Mouse (Mus musculus): ENCODE measurements around the gene Atad5. TPM values are rescaled to one million over a fixed set of nuclear protein-coding genes. Genes with fewer than 3 reads are reported as not detected.
A peak's percentile ranks its signal among the peaks of the same experiment; 100 is the strongest.
"Not testable (repeated sequence)": the region's sequence is repeated elsewhere in the genome, so short reads cannot be mapped to it uniquely, and the experiment has no call there.

The Atad5 gene
- 1 to 10 TPM; 3.1 to 3.2 TPM for total RNA-seq (2021)

GRCm38 (mm10) chr11:80088917-80089816, at the start of gene Atad5:
Atad5 (plus strand) TSS chr11:80089400.
- peak; percentile 81 to 87 for DNase-seq

DNA sequence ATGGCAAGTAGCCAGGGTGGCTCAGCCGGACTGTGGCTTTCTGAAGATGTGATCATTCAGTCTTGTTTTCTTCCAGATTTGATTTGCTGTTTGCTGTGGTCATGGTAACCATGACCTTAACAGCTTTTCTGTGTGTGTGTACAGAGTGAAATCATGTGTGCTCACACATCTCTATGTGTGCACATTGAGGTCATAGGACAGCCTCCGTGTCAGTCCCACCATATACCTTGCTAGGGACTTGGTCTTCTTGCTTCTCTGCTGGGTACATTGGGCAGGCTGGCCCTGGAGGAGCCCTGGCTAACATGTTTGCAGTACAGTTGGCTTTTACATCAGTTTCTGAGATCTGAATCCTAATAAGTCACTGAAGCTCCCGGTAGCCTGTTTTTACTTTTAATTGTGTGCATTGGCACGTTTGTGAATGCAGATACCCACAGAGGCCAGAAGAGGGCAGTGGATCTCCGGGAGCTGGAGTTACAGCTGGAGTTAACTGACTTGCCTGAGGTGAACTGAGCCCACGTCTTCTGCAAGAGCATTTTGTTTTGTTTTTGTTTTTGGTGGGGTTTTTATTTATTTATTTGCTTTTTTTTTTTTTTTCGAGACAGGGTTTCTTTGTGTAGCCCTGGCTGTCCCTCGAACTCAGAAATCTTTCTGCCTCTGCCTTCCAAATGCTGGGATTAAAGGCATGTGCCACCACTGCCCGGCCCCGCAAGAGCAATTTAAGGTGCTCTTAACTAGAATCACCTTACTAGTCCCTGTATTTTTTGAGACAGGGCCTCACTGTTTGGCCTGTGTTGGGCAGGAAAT, 46.4 kb upstream of the Atad5 start:
- peak in 1 of 2 experiments; percentile 29 for DNase-seq

DNA sequence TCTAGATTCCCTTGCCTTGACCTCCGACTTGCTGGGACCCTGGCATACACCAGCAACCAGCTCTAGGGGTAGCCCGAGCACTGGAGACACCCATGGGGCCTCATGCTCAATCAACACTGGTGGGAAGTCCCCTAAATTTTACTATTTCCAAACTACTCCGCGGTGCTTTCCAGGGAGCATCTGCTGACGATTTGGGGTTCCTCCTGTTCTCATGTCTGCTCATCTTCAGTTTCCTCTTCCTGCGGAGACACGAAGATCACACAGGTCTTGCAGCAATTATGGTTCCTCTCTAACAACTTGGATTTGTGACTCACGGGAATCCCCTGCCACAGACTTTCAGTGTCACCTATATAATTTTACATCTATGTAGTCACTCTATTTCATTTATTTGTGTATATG, 45.8 kb upstream of the Atad5 start:
- no peak for DNase-seq

GRCm38 (mm10) chr11:80046856-80047255, 42.3 kb upstream of the Atad5 start:
- DNase-seq: no peak

DNA sequence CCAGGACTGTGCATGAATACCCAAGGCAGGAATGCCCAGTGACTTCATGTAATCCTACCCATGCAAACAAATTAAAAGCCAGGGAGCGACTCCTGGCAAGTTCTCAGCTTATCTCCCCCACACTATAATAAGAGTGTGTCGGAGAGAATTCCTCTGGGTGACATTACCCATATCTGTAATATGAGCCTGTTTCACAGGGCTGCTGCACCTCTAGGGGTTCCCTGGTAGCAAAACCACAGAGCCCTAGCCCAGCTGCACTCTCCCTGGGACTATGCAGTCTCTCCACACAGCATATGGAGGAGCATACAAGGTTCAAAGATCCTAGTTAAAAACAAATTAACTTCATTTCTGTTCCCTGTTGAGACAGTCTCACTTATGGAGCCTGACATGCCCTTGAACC, 39.1 kb upstream of the Atad5 start:
- DNase-seq: no peak

DNA sequence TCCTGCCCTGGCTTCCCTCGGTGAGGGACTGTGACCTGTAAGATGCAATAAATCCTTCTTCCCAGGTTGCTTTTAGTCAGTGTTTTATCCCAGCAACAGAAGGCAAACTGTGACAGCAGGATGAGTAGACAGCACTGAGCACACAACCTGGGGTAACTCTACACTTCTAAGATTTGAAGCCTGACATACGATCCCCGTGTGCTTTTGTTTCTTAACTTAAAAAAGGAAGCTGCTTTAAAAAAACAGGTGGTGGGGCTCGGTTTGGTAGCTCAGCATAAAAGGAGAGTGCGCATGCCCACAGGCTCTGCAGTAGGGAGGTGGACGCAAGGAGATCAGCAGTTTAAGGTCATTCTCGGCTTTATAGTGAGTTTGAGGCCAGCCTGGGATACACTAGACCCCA, 36.7 kb upstream of the Atad5 start:
- DNase-seq: no peak

DNA sequence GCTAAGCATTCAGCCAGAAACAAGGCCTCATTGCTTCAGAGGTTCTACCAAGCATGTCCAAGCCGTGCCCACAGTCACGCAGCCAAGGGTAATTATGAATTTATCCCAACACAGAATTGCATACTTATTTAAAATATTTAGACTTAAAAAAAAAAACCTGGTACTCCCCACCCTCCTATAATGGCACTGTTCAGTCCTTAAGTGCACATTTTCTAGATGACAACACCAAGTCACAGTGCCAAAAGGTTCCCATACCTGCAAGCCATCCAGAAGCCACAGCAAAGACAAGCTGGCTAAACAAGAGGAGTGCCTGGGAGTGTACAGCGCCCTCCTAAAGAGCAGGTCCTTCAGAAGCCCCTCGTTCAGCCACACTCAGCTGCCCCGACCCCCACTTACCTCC, 36.0 kb upstream of the Atad5 start:
- DNase-seq: no peak

- DNase-seq: no peak
These were observed 34.5 kb upstream of the Atad5 start for GRCm38 (mm10) chr11:80054659-80055058.

DNA sequence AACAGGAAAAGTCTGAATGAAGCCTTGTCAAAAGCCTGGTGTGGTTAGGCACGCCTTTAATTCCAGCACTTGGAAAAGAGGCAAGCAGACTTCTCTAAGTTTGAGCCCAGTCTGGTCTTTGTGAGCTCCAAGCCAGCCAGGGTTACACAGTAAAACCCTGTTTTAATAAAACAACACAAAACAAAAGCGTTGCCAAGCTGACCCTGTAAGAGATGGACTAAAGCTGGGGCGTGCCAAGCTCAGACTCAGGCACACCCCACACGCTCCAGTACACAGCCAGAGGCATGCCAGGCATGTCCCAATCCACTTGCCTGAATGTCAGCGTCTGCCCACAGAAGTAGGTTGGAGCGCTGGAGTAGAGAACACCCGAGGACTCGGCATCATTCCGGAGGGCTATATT, 33.1 kb upstream of the Atad5 start:
- no peak for DNase-seq

- peak; percentile 40 to 41 for DNase-seq
These were observed 27.0 kb upstream of the Atad5 start for GRCm38 (mm10) chr11:80062159-80062558.

GRCm38 (mm10) chr11:80066373-80066772, 22.8 kb upstream of the Atad5 start:
- not testable (repeated sequence) for DNase-seq

GRCm38 (mm10) chr11:80067558-80067957, 21.6 kb upstream of the Atad5 start:
- DNase-seq: no peak

- no peak for DNase-seq
These were observed 19.4 kb upstream of the Atad5 start for GRCm38 (mm10) chr11:80069815-80070214.

GRCm38 (mm10) chr11:80071039-80071438, 18.2 kb upstream of the Atad5 start:
- DNase-seq: no peak

GRCm38 (mm10) chr11:80072365-80072764, 16.8 kb upstream of the Atad5 start:
- DNase-seq: no peak

DNA sequence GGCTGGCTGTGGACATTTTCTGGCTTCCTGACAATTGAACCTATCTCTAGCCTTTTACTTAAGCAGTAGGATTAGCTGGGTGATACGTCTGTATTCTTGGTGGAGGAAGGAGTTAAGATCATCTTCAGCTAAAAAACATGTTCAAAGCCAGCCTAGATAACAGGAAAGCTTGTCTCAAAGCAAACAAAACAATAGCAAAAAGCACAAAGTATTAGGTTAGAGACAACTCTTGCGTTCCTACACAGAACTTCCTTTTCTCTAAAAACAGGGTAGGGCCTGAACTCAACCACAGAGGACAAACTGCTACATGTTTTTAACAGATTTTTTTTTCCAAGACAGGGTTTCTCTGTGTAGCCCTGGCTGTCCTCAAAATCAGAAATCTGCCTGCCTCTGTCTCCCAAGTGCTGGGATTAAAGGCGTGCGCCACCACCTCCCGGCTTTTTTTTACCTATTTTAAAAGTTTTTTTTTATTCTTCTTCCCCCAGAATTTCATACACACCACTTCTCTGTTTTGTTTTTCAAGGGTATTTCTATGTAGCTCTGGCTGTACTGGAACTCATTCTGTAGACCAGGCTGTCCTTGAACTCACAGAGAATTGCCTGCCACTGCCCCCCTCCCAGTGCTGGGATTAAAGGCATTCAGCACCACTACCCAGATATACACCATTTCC, 13.5 kb upstream of the Atad5 start:
- DNase-seq: no peak

DNA sequence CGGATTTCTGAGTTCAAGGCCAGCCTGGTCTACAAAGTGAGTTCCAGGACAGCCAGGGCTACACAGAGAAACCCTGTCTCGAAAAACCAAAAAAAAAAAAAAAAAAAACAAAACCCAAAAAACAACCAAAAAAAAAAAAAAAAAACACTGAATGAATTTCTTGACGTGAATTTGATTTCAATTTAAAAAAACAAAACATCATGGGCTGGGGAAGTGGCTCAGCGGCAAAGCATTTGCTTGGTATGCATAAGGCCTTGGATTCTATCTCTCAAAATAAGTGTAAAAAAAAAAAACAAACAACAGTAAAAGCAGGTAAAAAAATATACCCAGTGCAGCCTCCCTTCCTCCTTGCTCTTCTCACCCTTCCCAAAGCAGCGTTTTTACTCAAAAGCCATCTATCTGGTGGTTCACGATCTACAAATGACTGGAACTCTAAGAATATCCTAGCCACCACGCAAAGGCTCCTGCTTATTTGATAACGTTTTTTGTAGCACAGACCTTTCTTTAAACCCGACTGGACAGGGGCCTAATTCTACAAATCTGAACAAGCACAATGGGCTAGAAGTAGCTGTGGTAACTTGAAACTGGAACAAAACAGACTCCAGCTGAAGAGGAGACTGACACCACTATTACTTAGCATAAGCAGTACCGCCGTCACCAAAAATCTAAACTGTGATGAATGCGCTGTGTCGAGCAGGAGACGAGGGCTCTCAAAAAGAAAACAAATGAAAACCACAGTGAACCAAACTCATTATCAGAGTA, 11.2 kb upstream of the Atad5 start:
- DNase-seq: no peak

- no peak for DNase-seq
These were observed 10.4 kb upstream of the Atad5 start for GRCm38 (mm10) chr11:80078831-80079230.

DNA sequence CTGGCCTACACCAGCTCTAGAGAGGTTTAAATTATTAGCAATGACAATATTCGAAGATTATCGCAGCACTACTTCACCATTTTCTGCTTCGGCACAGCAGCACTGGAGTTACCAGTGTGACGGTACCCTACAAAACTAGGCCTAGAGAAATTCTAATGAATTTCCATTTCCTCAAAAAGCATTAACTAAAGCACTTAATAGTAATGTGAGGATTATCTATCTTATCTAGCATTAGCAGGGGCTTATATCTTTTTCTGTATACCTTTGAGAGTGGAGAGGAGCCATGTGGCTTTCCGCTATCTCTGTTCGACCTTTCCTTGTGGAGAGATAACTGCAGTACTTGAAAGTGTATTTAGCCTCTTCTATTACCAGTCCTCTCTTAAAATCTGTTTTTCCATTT, 9.4 kb upstream of the Atad5 start:
- DNase-seq: no peak

DNA sequence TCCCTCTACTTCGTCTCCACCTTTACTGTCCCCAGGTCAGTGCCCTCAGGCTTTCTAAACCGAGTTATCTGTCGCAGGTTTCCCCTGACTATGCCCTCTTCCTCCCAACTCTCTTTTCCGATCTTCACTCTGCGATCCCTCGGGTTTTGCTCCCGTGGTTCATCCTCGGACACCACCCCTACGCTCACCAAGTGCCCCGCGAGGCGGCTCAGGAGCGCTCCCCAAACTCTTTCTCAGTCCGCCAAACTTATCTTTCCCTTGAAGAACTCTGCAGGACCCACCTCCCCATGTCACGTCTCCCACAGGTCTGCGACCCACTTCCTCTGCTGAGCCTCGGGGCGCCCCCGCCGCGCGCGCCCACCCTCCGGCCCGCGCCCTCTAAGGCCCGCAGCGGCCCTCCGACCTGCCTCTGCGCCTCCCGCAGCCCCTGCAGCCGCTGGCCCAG, 8.8 kb upstream of the Atad5 start:
- no peak for DNase-seq

- DNase-seq: peak; percentile 87 to 89
These were observed 8.1 kb upstream of the Atad5 start, which contains the start of gene Crlf3 for GRCm38 (mm10) chr11:80080826-80081728. Crlf3 (minus strand) TSS chr11:80080991.
